Mouse (Mus musculus): ENCODE data around the gene Kxd1.
"Not testable (repeated sequence)": the region's sequence is repeated elsewhere in the genome, so short reads cannot be mapped to it uniquely, and the experiment has no call there.

DNA sequence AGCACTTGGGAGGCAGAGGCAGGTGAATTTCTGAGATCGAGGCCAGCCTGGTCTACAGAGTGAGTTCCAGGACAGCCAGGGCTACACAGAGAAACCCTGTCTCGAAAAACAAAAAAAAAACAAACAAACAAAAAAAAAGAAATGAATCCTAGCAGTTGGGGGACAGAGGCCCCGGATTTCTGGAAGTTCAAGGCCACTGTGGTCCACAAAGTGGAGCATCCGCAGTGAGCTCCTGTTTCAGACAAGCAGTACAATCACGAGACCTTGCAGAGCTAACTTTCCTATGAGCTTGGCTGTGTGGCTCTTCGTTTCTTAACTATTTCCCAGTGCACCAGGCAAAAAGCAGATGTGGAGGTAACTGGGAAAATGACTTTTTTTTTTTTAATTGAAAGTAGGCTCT lies 16.6 kb downstream of the Kxd1 start:
- not testable (repeated sequence) for TF ChIP-seq POLR2A (IDR thresholded peaks at IDR 0.05; ENCODE audit: borderline replicate concordance, low read depth, low read length); CTCF (IDR thresholded peaks at IDR 0.05; ENCODE audit: low read depth, low read length)
